Mouse (Mus musculus) kidney, embryonic 16.5 days (tissue): ENCODE data around the gene Olfr606. TPM values are rescaled to one million over a fixed set of nuclear protein-coding genes. Genes with fewer than 3 reads are reported as not detected.
"Not testable (repeated sequence)": the region's sequence is repeated elsewhere in the genome, so short reads cannot be mapped to it uniquely, and the experiment has no call there.

ENCODE experiments used
- ATAC-seq: fragments of 200-750 bp; cut with Nextera tagmentation; 2 replicates; pipeline ENCODE4 v1.8.0; 2017; ENCODE audit warnings: moderate TSS enrichment; ENCODE audit not compliant: low FRiP score, low TSS enrichment
- H3K27ac ChIP-seq: fragments of 300-500 bp; sonication (generic); 2 replicates; pipeline ENCODE4 v1.5.1; 2014; ENCODE audit warnings: low read length
- H3K27me3 ChIP-seq: fragments of 300-500 bp; sonication (generic); 2 replicates; pipeline ENCODE4 v1.6.1; 2014; ENCODE audit warnings: low read length, control low read depth, mixed read lengths; ENCODE audit not compliant: insufficient read depth
- H3K36me3 ChIP-seq: fragments of 300-500 bp; sonication (generic); 2 replicates; pipeline ENCODE4 v1.6.1; 2014; ENCODE audit warnings: low read length, control low read depth, mixed read lengths; ENCODE audit not compliant: insufficient read depth
- H3K4me1 ChIP-seq: fragments of 300-500 bp; sonication (generic); 2 replicates; pipeline ENCODE4 v1.6.1; 2014; ENCODE audit warnings: low read length, control low read depth, mixed read lengths; ENCODE audit not compliant: insufficient read depth
- H3K4me2 ChIP-seq: fragments of 300-500 bp; sonication (generic); replicated peaks from 2 replicates; pipeline ENCODE4 v1.6.1; 2014; ENCODE audit warnings: low read depth, low read length
- H3K4me3 ChIP-seq: fragments of 300-500 bp; sonication (generic); 2 replicates; pipeline ENCODE4 v1.5.1; 2014; ENCODE audit warnings: mild to moderate bottlenecking, low read length
- H3K9ac ChIP-seq: fragments of 300-500 bp; sonication (generic); replicated peaks from 2 replicates; pipeline ENCODE4 v1.6.1; 2014; ENCODE audit warnings: low read length
- H3K9me3 ChIP-seq: fragments of 300-500 bp; sonication (generic); 2 replicates; pipeline ENCODE4 v1.6.1; 2016; ENCODE audit warnings: low read length, control low read depth
- WGBS: fragments of 180-500 bp; shearing (Covaris S2); extraction: QIAGEN DNeasy Blood & Tissue Kit; methylation state at CpG from one replicate; pipeline ENCODE4 v1.1.7; 2014; 5-methylcytosine and 5-hydroxymethylcytosine counted together
- microRNA-seq: library from miRNA; unstranded; fragments of <30 nt; microRNA quantifications from one replicate; pipeline ENCODE4, GENCODE M21; 2016
- polyA plus RNA-seq: library from polyadenylated mRNA; unstranded; fragments of >200 nt; fragmentation: Nextera tagmentation; extraction: Ambion mirVana; gene quantifications from 2 replicates; pipeline ENCODE4 v1.2.1, GENCODE M21; 2015

Gene Olfr606
- polyA plus RNA-seq = not detected in 2 replicates

DNA sequence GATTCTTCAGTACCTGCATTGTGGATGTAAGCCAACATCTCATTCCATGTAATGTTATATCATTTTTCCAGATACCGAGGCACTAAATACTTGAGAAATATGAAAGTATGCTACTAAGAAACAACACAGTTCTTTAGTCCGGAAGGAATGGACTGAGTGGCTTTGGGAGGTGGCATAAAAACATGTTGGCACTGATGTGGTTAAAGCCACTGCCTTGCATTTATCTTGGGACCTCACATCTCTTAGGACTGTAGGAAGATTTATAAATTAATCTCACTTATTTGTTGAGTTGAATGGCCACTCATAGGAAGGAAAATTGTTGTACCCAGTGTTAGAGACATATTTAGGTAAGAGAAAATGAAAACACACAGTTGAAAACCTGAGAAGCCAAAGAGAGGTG is at the start of gene Olfr606:
Gene Olfr606, plus strand, starts transcription at position 301 of the 400 bp plus-strand sequence.
- no peaks in the 10 kb centered on the region for H3K4me1 ChIP-seq
- no peak within 1 kb of the TSS for H3K9ac ChIP-seq
- H3K4me3 ChIP-seq = no peak within 1 kb of the TSS
- H3K27me3 ChIP-seq = no peaks in the 10 kb centered on the region
- no peaks in the 10 kb centered on the region for H3K36me3 ChIP-seq
- ATAC-seq = no peak
- 94% methylated on average over 2 of the region's 2 CpGs for WGBS
- H3K4me2 ChIP-seq = no peak within 1 kb of the TSS
- H3K27ac ChIP-seq = no peak within 1 kb of the TSS
- no peaks in the 10 kb centered on the region for H3K9me3 ChIP-seq

GRCm38 (mm10) chr7:103406521-103407055 is 42.3 kb upstream of the Olfr606 start:
- H3K27ac ChIP-seq, H3K27me3 ChIP-seq, H3K4me3 ChIP-seq, ATAC-seq, H3K4me1 ChIP-seq, H3K9me3 ChIP-seq, H3K9ac ChIP-seq, H3K36me3 ChIP-seq, H3K4me2 ChIP-seq: not testable (repeated sequence)
- 69% methylated on average over 3 of the region's 3 CpGs for WGBS

DNA sequence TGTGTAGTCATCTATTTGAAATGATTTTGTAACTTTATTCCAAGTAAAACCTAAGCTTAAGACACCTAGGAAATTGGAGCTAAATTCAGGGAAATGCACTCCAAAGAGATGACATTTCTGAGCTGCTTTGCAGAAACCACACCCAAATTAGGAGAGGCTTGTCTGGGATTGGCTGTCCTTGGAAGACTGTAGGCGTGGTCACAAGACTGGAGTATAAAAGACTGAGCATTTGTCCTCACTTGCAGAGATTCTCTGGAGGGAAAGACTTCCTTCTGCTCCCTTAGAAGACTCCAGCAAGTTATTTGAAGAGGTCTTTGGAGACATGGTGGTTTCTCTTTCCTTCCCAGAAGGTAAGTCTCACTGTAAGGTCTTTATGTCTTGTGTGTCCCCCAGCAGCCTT is 34.1 kb upstream of the Olfr606 start, which contains the start of gene Usp17lc:
Gene Usp17lc, plus strand, starts transcription at position 301 of the 400 bp plus-strand sequence.
- not testable (repeated sequence) for H3K9me3 ChIP-seq, H3K27ac ChIP-seq, H3K4me1 ChIP-seq, H3K4me3 ChIP-seq, ATAC-seq, H3K36me3 ChIP-seq, H3K4me2 ChIP-seq, H3K9ac ChIP-seq, H3K27me3 ChIP-seq
- 73% methylated on average over 1 of the region's 1 CpGs for WGBS

DNA sequence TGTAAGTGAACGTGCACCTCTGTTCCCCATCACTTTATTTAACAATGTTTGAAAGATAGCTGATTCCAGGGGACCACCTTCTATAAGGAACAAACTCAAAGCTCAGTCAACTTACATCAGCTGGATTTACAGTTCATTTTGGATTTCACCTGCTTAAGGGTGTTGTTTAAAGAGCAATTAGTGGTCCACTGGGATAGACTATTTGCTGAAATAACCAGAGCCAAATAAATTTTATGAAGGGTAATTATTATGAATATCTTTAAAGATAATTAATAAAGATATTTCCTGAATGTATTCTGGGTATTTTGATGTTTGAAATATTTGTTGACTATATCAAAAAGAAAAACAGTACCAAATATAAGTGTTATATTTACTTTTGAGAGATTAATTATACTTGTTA is 3.5 kb upstream of the Olfr606 start, which contains the start of gene Olfr605:
Gene Olfr605, minus strand, starts transcription at position 101 of the 400 bp plus-strand sequence.
- WGBS = 93% methylated on average over 1 of the region's 1 CpGs
- Histone ChIP-seq H3K9ac (no peak within 1 kb of the TSS), H3K4me1 (no peaks in the 10 kb centered on the region), H3K36me3 (no peaks in the 10 kb centered on the region), H3K27me3 (no peaks in the 10 kb centered on the region), H3K4me2 (no peak within 1 kb of the TSS), H3K9me3 (no peaks in the 10 kb centered on the region), H3K27ac (no peak within 1 kb of the TSS), H3K4me3 (no peak within 1 kb of the TSS)
- no peak for ATAC-seq

- Histone ChIP-seq H3K4me2 (no peak overlapping the region), H3K4me3 (no peak overlapping the region), H3K9me3 (no peaks in the 10 kb centered on the region), H3K27ac (no peak overlapping the region), H3K36me3 (no peaks in the 10 kb centered on the region), H3K4me1 (no peaks in the 10 kb centered on the region), H3K9ac (no peak overlapping the region), H3K27me3 (no peaks in the 10 kb centered on the region)
- 85% methylated on average over 5 of the region's 5 CpGs for WGBS
- ATAC-seq = no peak
Observed at GRCm38 (mm10) chr7:103460590-103460989, 11.7 kb downstream of the Olfr606 start.

GRCm38 (mm10) chr7:103469577-103469976 is 20.7 kb downstream of the Olfr606 start, which contains the start of gene Olfr608:
TSS of gene Olfr608 (plus strand) at chr7:103469877.
- no peak within 1 kb of the TSS for H3K4me2 ChIP-seq
- H3K9ac ChIP-seq = no peak within 1 kb of the TSS
- no peaks in the 10 kb centered on the region for H3K4me1 ChIP-seq
- no peaks in the 10 kb centered on the region for H3K9me3 ChIP-seq
- no peak within 1 kb of the TSS for H3K4me3 ChIP-seq
- ATAC-seq = no peak
- no peak within 1 kb of the TSS for H3K27ac ChIP-seq
- H3K36me3 ChIP-seq = no peaks in the 10 kb centered on the region
- no peaks in the 10 kb centered on the region for H3K27me3 ChIP-seq

- H3K4me3 ChIP-seq, H3K36me3 ChIP-seq, H3K27me3 ChIP-seq, H3K27ac ChIP-seq, H3K4me2 ChIP-seq, H3K9me3 ChIP-seq, ATAC-seq, H3K9ac ChIP-seq, H3K4me1 ChIP-seq: not testable (repeated sequence)
- 82% methylated on average over 9 of the region's 9 CpGs for WGBS
Observed at GRCm38 (mm10) chr7:103477106-103477505, 28.3 kb downstream of the Olfr606 start.

GRCm38 (mm10) chr7:103497962-103498361 is 49.1 kb downstream of the Olfr606 start, which contains the start of gene Olfr609:
TSS of gene Olfr609 (minus strand) at chr7:103498062.
- Histone ChIP-seq H3K27ac (no peak within 1 kb of the TSS), H3K27me3 (no peaks in the 10 kb centered on the region)

More at GRCm38 (mm10) chr7:103497962-103498361, 49.1 kb downstream of the Olfr606 start, which contains the start of gene Olfr609:
- H3K9me3 ChIP-seq = no peaks in the 10 kb centered on the region
- H3K36me3 ChIP-seq = no peaks in the 10 kb centered on the region
- no peak for ATAC-seq
- no peaks in the 10 kb centered on the region for H3K4me1 ChIP-seq
- H3K4me3 ChIP-seq = no peak within 1 kb of the TSS
- 50% methylated on average over 1 of the region's 1 CpGs for WGBS
- H3K4me2 ChIP-seq = no peak within 1 kb of the TSS
- no peak within 1 kb of the TSS for H3K9ac ChIP-seq

Small RNA genes within 50 kb of the gene (microRNA-seq; reads per million reads assigned to microRNA genes)
- gene Gm25774 = not detected

Other genes starting within 250 kb of the Olfr606 start
- gene Olfr593, start 237.2 kb upstream of the Olfr606 start, polyA plus RNA-seq = not detected in 2 replicates
- not detected in 2 replicates for gene Olfr594, start 232.1 kb upstream of the Olfr606 start, polyA plus RNA-seq
- gene Usp17ld, start 196.5 kb upstream of the Olfr606 start, polyA plus RNA-seq = not detected in 2 replicates
- not detected in 2 replicates for gene Olfr596, start 143.4 kb upstream of the Olfr606 start, polyA plus RNA-seq
- not detected in 2 replicates for gene Olfr597, start 132.7 kb upstream of the Olfr606 start, polyA plus RNA-seq
- gene Olfr598, start 125.5 kb upstream of the Olfr606 start, polyA plus RNA-seq = not detected in 2 replicates
- not detected in 2 replicates for gene Olfr599, start 113.1 kb upstream of the Olfr606 start, polyA plus RNA-seq
- not detected in 2 replicates for gene Olfr600, start 99.4 kb upstream of the Olfr606 start, polyA plus RNA-seq
- not detected in 2 replicates for gene Olfr601, start 86.4 kb upstream of the Olfr606 start, polyA plus RNA-seq
- gene Olfr603, start 62.9 kb upstream of the Olfr606 start, polyA plus RNA-seq = not detected in 2 replicates
- gene Usp17lc, start 34.0 kb upstream of the Olfr606 start, polyA plus RNA-seq = not detected in 2 replicates
- gene Olfr605, start 3.6 kb upstream of the Olfr606 start, polyA plus RNA-seq = not detected in 2 replicates
- not detected in 2 replicates for gene Olfr607, start 15.1 kb downstream of the Olfr606 start, polyA plus RNA-seq
- gene Olfr608, start 20.8 kb downstream of the Olfr606 start, polyA plus RNA-seq = not detected in 2 replicates
- gene Olfr609, start 49.0 kb downstream of the Olfr606 start, polyA plus RNA-seq = not detected in 2 replicates
- not detected in 2 replicates for gene Olfr610, start 63.1 kb downstream of the Olfr606 start, polyA plus RNA-seq
- not detected in 2 replicates for gene Olfr611, start 71.8 kb downstream of the Olfr606 start, polyA plus RNA-seq
- not detected in 2 replicates for gene Olfr612, start 93.7 kb downstream of the Olfr606 start, polyA plus RNA-seq
- gene Olfr613, start 99.0 kb downstream of the Olfr606 start, polyA plus RNA-seq = not detected in 2 replicates
- gene Olfr615, start 107.0 kb downstream of the Olfr606 start, polyA plus RNA-seq = not detected in 2 replicates
- gene Olfr616, start 120.1 kb downstream of the Olfr606 start, polyA plus RNA-seq = not detected in 2 replicates
- not detected in 2 replicates for gene Olfr617, start 124.0 kb downstream of the Olfr606 start, polyA plus RNA-seq
- gene Olfr618, start 141.1 kb downstream of the Olfr606 start, polyA plus RNA-seq = not detected in 2 replicates
- not detected in 2 replicates for gene Olfr619, start 151.5 kb downstream of the Olfr606 start, polyA plus RNA-seq
- gene Olfr620, start 163.5 kb downstream of the Olfr606 start, polyA plus RNA-seq = not detected in 2 replicates
- not detected in 2 replicates for gene Olfr622, start 193.7 kb downstream of the Olfr606 start, polyA plus RNA-seq
- gene Olfr623, start 214.7 kb downstream of the Olfr606 start, polyA plus RNA-seq = not detected in 2 replicates
- 0.02 and 0.04 TPM in 2 replicates for gene Olfr624, start 222.1 kb downstream of the Olfr606 start, polyA plus RNA-seq
- not detected in 2 replicates for gene Olfr625-ps1, start 233.7 kb downstream of the Olfr606 start, polyA plus RNA-seq